Mouse (Mus musculus) forebrain, embryonic 11.5 days (tissue): ENCODE measurements around the gene Nipa2. TPM values are rescaled to one million over a fixed set of nuclear protein-coding genes. Genes with fewer than 3 reads are reported as not detected.

Source experiments
- ATAC-seq: fragments of 200-750 bp; cut with Nextera tagmentation; replicated peaks from 2 replicates; pipeline ENCODE4 v1.8.0; 2017; ENCODE audit warnings: moderate TSS enrichment; ENCODE audit not compliant: low FRiP score
- DNase-seq: peaks from one replicate; pipeline ENCODE4 v3.0.0-alpha.2; 2017; ENCODE audit warnings: low spot score
- H3K27ac ChIP-seq: fragments of 300-500 bp; sonication (generic); 2 replicates; pipeline ENCODE4 v1.5.1; 2014; ENCODE audit warnings: low read depth, low read length
- H3K27me3 ChIP-seq: fragments of 300-500 bp; sonication (generic); 2 replicates; pipeline ENCODE4 v1.6.1; 2014; ENCODE audit warnings: mild to moderate bottlenecking, low read length, mixed read lengths; ENCODE audit not compliant: control insufficient read depth, insufficient read depth
- H3K36me3 ChIP-seq: fragments of 300-500 bp; sonication (generic); 2 replicates; pipeline ENCODE4 v1.6.1; 2014; ENCODE audit warnings: mild to moderate bottlenecking, low read length, moderate library complexity, mixed read lengths; ENCODE audit not compliant: control insufficient read depth, insufficient read depth
- H3K4me1 ChIP-seq: fragments of 300-500 bp; sonication (generic); replicated peaks from 2 replicates; pipeline ENCODE4 v1.6.1; 2014; ENCODE audit warnings: low read length, mixed read lengths; ENCODE audit not compliant: control insufficient read depth, insufficient read depth
- H3K4me2 ChIP-seq: fragments of 300-500 bp; sonication (generic); 2 replicates; pipeline ENCODE4 v1.6.1; 2014; ENCODE audit warnings: low read depth, mild to moderate bottlenecking, low read length, moderate library complexity, mixed read lengths; ENCODE audit not compliant: severe bottlenecking
- H3K4me3 ChIP-seq: fragments of 300-500 bp; sonication (generic); 2 replicates; pipeline ENCODE4 v1.5.1; 2014; ENCODE audit warnings: low read depth, low read length
- H3K9ac ChIP-seq: fragments of 300-500 bp; sonication (generic); 2 replicates; pipeline ENCODE4 v1.6.1; 2014; ENCODE audit warnings: low read length
- H3K9me3 ChIP-seq: fragments of 300-500 bp; sonication (generic); 2 replicates; pipeline ENCODE4 v1.6.1; 2016; ENCODE audit warnings: low read length, mixed read lengths; ENCODE audit not compliant: control insufficient read depth
- WGBS: fragments of 180-500 bp; shearing (Covaris S2); extraction: QIAGEN DNeasy Blood & Tissue Kit; methylation state at CpG from one replicate; pipeline ENCODE4 v1.1.7; 2014; 5-methylcytosine and 5-hydroxymethylcytosine counted together
- polyA plus RNA-seq: library from polyadenylated mRNA; unstranded; fragments of >200 nt; fragmentation: Nextera tagmentation; extraction: Ambion mirVana; gene quantifications from 2 replicates; pipeline ENCODE4 v1.2.1, GENCODE M21; 2014

Gene Nipa2
- polyA plus RNA-seq, 1 experiment from 2014 or later = 49.9 TPM

DNA sequence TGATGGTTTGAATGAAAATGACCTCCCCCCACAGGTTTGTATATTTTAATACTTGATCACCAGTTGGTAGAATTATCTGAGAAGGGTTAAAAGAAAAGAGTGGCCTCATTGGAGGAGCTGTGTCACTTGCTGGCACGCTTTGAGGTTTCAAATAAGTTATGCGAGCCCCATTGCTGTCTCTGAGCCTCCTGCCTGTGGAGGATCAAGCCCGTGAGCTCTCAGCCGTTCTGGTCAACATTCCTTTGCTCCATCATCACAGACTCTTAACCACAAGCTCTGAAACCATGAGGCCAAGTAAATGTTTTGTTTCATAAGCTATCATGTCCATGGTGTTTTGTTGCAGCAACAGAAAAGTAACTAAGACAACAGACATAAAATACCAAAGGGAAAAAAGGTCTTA, 22.5 kb upstream of the Nipa2 start:
- no peak overlapping the region for H3K9ac ChIP-seq
- DNase-seq (no peak), ATAC-seq (no peak)
- WGBS = 77% methylated on average over 4 of the region's 4 CpGs
- H3K9me3 ChIP-seq = no peaks in the 10 kb centered on the region
- no peaks in the 10 kb centered on the region for H3K4me1 ChIP-seq
- H3K27ac ChIP-seq = no peak overlapping the region
- no peak overlapping the region for H3K4me3 ChIP-seq
- H3K36me3 ChIP-seq = no peaks in the 10 kb centered on the region; the same call in 1 of the 2 replicates
- no peaks in the 10 kb centered on the region for H3K27me3 ChIP-seq
- no peak overlapping the region for H3K4me2 ChIP-seq

DNA sequence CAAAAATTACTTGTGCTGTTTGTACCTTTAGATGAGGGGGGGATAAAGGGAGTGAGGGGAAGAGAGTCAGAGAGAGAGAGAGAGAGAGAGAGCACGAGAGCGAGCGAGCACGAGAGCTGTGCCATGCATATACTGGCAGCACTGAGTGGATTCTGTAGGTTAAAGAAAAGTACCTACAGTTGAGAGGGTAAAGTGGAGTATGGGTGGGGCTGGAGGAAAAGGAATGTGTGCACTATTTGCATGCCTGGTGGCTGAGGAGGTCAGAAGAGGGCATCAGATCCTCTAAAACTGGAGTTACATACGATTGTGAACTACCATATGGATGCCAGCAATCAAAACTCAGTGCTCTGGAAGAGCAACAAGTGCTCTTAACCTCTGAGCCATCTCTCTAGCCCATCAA, 20.8 kb upstream of the Nipa2 start:
- ATAC-seq = no peak
- Histone ChIP-seq H3K4me3 (no peak overlapping the region), H3K27me3 (no peaks in the 10 kb centered on the region), H3K4me2 (no peak overlapping the region), H3K9ac (no peak overlapping the region), H3K9me3 (no peaks in the 10 kb centered on the region), H3K4me1 (no peaks in the 10 kb centered on the region), H3K36me3 (peaks cover 3% of the 10 kb centered on the region; the same call in 1 of the 2 replicates), H3K27ac (no peak overlapping the region)
- no peak for DNase-seq
- 94% methylated on average over 5 of the region's 5 CpGs for WGBS

DNA sequence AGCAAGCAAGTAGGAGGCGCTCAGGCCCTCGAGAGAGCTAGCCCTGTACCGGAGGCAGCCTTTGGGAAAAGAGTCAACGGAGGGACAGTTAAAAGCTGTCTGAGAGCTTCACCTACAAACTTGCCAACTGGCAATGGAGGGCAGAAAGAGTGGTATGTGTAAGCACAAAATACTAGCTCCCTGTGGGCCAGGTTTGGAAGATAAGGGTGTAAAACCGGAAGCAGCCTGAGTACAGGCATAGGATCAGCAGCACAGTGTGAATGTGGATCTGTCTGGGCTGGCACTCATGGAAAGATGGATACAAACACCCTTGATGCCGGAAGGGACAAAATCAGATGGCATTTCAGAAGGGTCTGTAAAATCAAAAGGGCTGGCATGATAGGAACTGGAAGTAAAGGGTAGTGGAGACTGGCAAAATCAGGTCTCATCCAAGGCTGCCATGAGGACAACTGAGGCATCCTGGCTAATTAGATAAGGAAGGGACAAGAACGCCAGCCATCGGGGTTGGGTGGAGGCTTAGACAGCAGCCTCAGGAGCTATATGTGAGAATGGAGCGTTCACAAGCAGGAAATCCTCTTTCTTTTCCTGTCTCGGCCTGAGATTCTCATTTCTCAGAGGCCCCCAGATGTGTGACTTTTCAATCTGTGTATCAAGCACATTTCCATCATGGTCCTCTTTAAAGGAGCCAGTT, 19.9 kb upstream of the Nipa2 start:
- Histone ChIP-seq H3K36me3 (peaks cover 3% of the 10 kb centered on the region; the same call in 1 of the 2 replicates), H3K27me3 (no peaks in the 10 kb centered on the region), H3K4me2 (no peak overlapping the region), H3K4me1 (no peaks in the 10 kb centered on the region), H3K9ac (no peak overlapping the region), H3K9me3 (no peaks in the 10 kb centered on the region), H3K4me3 (no peak overlapping the region), H3K27ac (no peak overlapping the region)
- DNase-seq = no peak
- no peak for ATAC-seq
- 90% methylated on average over 10 of the region's 10 CpGs for WGBS

DNA sequence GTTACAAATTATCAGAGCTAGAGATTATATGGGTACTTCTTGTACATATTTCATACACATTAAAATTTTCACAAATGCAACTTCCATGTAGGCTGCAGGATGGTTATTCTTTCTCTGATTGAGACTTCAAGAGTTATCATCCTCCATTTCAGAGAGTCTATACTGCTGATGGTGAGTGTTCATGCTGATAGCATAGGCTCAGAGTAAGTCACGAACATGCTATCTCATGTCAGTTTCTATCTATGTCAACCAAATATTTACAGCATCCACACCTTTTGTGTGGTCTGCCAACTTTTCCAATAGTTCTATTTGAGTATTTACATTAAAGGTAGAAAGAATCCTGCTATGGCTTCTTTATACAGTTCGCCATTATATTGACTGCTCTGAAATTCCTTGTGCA, 19.2 kb upstream of the Nipa2 start:
- Histone ChIP-seq H3K27ac (no peak overlapping the region), H3K9me3 (no peaks in the 10 kb centered on the region), H3K4me3 (no peak overlapping the region), H3K27me3 (no peaks in the 10 kb centered on the region), H3K4me2 (no peak overlapping the region), H3K4me1 (no peaks in the 10 kb centered on the region), H3K36me3 (peaks cover 3% of the 10 kb centered on the region; the same call in 1 of the 2 replicates), H3K9ac (no peak overlapping the region)
- DNase-seq (no peak), ATAC-seq (no peak)
- 98% methylated on average over 2 of the region's 2 CpGs for WGBS

DNA sequence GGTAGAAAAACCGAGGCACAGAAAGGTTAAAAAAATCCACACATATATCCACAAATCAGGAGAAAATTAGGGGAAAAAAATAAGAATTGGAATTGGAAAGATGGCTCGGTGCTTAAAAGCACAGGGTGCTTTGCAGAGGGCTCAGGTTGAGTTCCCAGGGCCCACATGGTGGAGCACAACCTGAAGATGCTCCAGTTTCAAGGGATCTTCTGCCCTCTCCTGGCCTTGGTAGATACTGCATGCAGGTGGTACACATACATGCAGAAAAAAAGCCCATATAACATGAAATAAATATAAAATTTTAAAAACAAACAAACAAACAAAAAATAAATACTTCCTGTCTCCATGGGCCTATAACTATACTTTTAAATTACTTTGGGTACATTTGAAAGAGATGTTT, 12.2 kb upstream of the Nipa2 start:
- no peak for ATAC-seq
- Histone ChIP-seq H3K27me3 (no peaks in the 10 kb centered on the region), H3K4me1 (no peaks in the 10 kb centered on the region), H3K9me3 (no peaks in the 10 kb centered on the region), H3K36me3 (peaks cover 1% of the 10 kb centered on the region; the same call in 1 of the 2 replicates), H3K4me3 (no peak overlapping the region), H3K27ac (no peak overlapping the region), H3K4me2 (no peak overlapping the region), H3K9ac (no peak overlapping the region)
- DNase-seq = no peak
- 94% methylated on average over 2 of the region's 2 CpGs for WGBS

DNA sequence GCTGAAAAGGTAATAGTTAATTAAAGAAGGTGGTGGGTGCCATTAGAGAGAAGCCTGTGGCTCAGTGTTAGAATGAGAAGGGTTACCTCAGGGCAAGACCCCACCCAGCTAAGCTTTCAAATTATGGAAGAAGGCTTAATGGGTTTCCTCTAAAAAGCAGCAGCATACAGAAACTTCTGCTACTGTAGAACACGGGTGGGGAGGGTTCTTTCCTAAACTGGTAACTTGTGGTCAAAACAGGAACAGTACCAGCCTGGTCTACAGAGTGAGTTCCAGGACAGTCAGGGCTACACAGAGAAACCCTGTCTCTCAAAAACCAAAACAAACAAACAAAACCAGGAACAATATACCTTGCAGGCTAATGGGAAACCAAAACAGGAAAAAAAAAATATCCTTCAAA, 7.1 kb upstream of the Nipa2 start:
- H3K4me1 ChIP-seq = no peaks in the 10 kb centered on the region
- H3K4me3 ChIP-seq = no peak overlapping the region
- no peak for DNase-seq
- H3K27me3 ChIP-seq = no peaks in the 10 kb centered on the region
- 68% methylated on average over 1 of the region's 1 CpGs for WGBS
- H3K9me3 ChIP-seq = no peaks in the 10 kb centered on the region
- no peak overlapping the region for H3K27ac ChIP-seq
- H3K4me2 ChIP-seq = no peak overlapping the region
- H3K9ac ChIP-seq = no peak overlapping the region
- ATAC-seq = no peak
- H3K36me3 ChIP-seq = no peaks in the 10 kb centered on the region

DNA sequence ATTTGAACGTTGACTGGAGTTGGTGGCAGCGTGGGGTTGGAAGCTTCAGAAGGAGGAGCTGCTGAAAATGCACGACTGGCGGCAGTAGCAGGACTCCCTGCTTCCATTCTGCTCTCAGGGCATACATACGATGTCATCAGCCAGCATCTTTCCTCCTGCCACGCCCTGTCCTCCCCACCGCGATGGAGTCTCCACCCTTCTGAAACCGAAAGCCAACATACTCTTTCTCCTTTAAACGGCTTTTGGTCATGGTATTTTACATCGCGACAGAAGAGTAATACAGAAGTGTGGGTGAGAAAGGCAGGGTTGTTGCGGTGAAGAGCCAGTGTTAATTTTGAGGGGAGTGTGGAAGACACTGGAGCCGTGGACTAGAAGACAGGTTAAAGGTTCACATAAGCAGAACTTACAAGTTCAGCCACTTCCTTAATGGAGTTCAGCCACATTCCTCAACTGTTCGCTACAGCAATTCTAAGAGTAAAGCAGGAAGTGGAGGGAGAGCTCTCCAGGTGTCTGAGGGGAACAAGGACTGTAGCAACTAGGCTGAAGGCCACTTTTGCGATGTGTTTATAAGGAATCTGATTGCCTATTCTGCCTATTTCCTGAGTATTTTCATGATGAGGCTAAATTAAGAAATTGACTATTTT, 6.1 kb upstream of the Nipa2 start:
- Histone ChIP-seq H3K4me3 (no peak overlapping the region), H3K4me2 (no peak overlapping the region), H3K27ac (no peak overlapping the region), H3K27me3 (no peaks in the 10 kb centered on the region), H3K4me1 (no peaks in the 10 kb centered on the region), H3K36me3 (no peaks in the 10 kb centered on the region), H3K9ac (no peak overlapping the region), H3K9me3 (no peaks in the 10 kb centered on the region)
- DNase-seq (no peak), ATAC-seq (no peak)
- WGBS = 59% methylated on average over 16 of the region's 16 CpGs

DNA sequence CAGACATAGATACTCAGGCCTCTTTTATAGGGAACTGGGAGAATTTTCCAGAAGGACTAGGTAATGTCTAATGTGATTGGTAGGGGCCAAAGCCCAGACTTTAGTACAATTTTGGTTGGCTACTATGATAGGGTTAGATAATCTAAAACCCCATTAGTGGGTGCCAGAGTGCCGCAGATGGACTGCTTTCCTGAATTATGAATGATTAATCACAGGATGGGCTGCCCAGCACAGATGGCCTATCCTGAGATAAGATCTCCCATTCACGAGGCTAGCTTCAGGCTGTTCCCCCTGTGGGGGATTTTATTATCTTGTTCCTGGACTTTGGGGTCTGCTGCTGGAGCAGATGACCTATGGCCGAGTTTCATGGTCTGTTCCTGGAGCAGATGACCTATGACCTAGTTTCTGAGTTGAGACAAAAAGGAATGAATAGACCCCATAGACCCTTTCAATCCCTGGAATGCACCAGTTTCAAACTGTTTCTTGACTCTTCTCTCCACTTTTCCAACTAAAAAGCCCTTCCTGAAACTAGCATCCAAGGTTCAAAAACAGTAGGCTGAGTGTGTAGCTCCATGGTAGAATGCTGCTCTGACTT, 4.7 kb upstream of the Nipa2 start:
- ATAC-seq = no peak
- Histone ChIP-seq H3K4me1 (no peaks in the 10 kb centered on the region), H3K27me3 (no peaks in the 10 kb centered on the region), H3K27ac (no peak overlapping the region), H3K9me3 (no peaks in the 10 kb centered on the region), H3K36me3 (no peaks in the 10 kb centered on the region), H3K4me3 (no peak overlapping the region), H3K9ac (no peak overlapping the region), H3K4me2 (no peak overlapping the region)
- WGBS = 51% methylated on average over 3 of the region's 3 CpGs
- DNase-seq = no peak
